Mouse (Mus musculus) myocyte (in vitro differentiated cells): ENCODE results near the gene Cdkn1c. TPM values are rescaled to one million over a fixed set of nuclear protein-coding genes. Genes with fewer than 3 reads are reported as not detected.

Source experiments
- H3K27me3 ChIP-seq: one replicate; pipeline ENCODE4 v1.6.1; 2011; ENCODE audit not compliant: control insufficient read depth, insufficient read depth, insufficient read length
- H3K36me3 ChIP-seq: one replicate; pipeline ENCODE4 v1.6.1; 2011; ENCODE audit not compliant: control insufficient read depth, insufficient read depth
- H3K4me2 ChIP-seq: one replicate; pipeline ENCODE4 v1.6.1; 2011; ENCODE audit warnings: low read depth, control low read depth
- H3K4me3 ChIP-seq: one replicate; pipeline ENCODE4 v1.5.1; 2011; ENCODE audit warnings: mild to moderate bottlenecking, control low read depth, moderate library complexity
- H3K79me2 ChIP-seq: one replicate; pipeline ENCODE4 v1.6.1; 2011; ENCODE audit not compliant: control insufficient read depth, insufficient read depth
- H3ac ChIP-seq: one replicate; pipeline ENCODE4 v1.6.1; 2011; ENCODE audit not compliant: control insufficient read depth, insufficient read length
- CEBPB ChIP-seq: IDR thresholded peaks from 2 replicates; pipeline ENCODE4 v1.6.1; 2011; ENCODE audit warnings: mild to moderate bottlenecking, moderate library complexity; ENCODE audit not compliant: poor library complexity, insufficient read depth, severe bottlenecking
- E2F4 ChIP-seq: IDR thresholded peaks from one replicate; pipeline ENCODE4 v1.6.1; 2011; ENCODE audit warnings: mild to moderate bottlenecking, control low read depth, moderate library complexity; ENCODE audit not compliant: insufficient read depth
- MAX ChIP-seq: IDR thresholded peaks from one replicate; pipeline ENCODE4 v1.6.1; 2011; ENCODE audit warnings: low read depth, mild to moderate bottlenecking, control low read depth
- MYOD1 ChIP-seq, 3 experiments: IDR thresholded peaks; one replicate each; pipeline ENCODE4 v1.6.1; 2011; ENCODE audit warnings: control low read depth in 2 of 3, low read depth in 2 of 3, mild to moderate bottlenecking in 2 of 3, moderate library complexity in 1 of 3; ENCODE audit not compliant: insufficient read length in 2 of 3, control insufficient read depth in 1 of 3
- MYOG ChIP-seq, 3 experiments: IDR thresholded peaks; one replicate each; pipeline ENCODE4 v1.6.1; 2011; ENCODE audit warnings: control low read depth in 2 of 3, low read depth in 2 of 3, mild to moderate bottlenecking in 2 of 3; ENCODE audit not compliant: insufficient read length in 2 of 3, control insufficient read depth in 1 of 3, insufficient read depth in 1 of 3
- POLR2A ChIP-seq: IDR thresholded peaks from one replicate; pipeline ENCODE4 v1.6.1; 2011; ENCODE audit warnings: low read depth, mild to moderate bottlenecking, control low read depth, moderate library complexity; ENCODE audit not compliant: insufficient read length
- POLR2AphosphoS2 ChIP-seq: IDR thresholded peaks from one replicate; pipeline ENCODE4 v1.6.1; 2011; ENCODE audit warnings: low read depth, control low read depth; ENCODE audit not compliant: insufficient read length
- REST ChIP-seq: IDR thresholded peaks from one replicate; pipeline ENCODE4 v1.6.1; 2011; ENCODE audit warnings: mild to moderate bottlenecking, control low read depth, moderate library complexity; ENCODE audit not compliant: insufficient read depth, insufficient read length
- SRF ChIP-seq: IDR thresholded peaks from one replicate; pipeline ENCODE4 v1.6.1; 2011; ENCODE audit warnings: low read depth; ENCODE audit not compliant: control insufficient read depth, insufficient read length
- TCF12 ChIP-seq: IDR thresholded peaks from one replicate; pipeline ENCODE4 v1.6.1; 2011; ENCODE audit warnings: mild to moderate bottlenecking, control low read depth; ENCODE audit not compliant: poor library complexity, insufficient read depth, severe bottlenecking
- TCF3 ChIP-seq: IDR thresholded peaks from one replicate; pipeline ENCODE4 v1.6.1; 2011; ENCODE audit warnings: low read depth, control low read depth; ENCODE audit not compliant: insufficient read length
- USF1 ChIP-seq: IDR thresholded peaks from one replicate; pipeline ENCODE4 v1.6.1; 2011; ENCODE audit warnings: low read depth, mild to moderate bottlenecking, control low read depth, moderate library complexity
- polyA plus RNA-seq: library from polyadenylated mRNA; unstranded; fragments of >200 nt; fragmentation: generic; extraction: Trizol; gene quantifications from one replicate; pipeline ENCODE4 v1.2.1, GENCODE M21; 2012; ENCODE audit warnings: missing spikeins

The Cdkn1c gene
- polyA plus RNA-seq, 1 experiment = 35.7 TPM

DNA sequence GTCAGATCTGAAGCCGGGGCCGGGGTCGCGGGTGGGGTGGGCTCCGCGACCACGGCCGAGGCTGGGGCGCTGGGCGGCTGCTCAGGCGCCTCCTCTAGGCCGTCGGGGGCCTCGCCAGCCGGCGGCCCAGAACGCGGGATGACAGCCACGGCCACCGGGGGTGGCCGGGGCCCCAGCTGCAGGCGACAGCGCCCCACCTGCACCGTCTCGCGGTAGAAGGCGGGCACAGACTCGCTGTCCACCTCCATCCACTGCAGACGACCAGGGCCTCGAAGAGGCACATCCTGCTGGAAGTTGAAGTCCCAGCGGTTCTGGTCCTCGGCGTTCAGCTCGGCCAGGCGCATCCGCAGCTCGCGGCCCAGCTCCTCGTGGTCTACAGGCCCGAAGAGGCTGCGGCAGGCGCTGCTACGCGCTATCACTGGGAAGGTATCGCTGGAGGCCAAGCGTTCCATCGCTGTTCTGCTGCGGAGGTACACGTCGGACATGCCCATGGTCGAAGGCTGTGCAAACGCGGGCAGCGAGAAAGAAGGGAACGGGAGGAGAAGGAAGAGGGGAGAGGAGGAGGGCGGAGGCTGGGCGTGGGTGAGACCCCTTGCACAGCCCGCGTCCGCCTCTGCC, 524 bp downstream of the Cdkn1c start:
- no peak overlapping the region for H3ac ChIP-seq
- no peak overlapping the region for H3K4me3 ChIP-seq
- H3K36me3 ChIP-seq = no peaks in the 10 kb centered on the region
- peaks cover 11% of the 10 kb centered on the region for H3K27me3 ChIP-seq
- TF ChIP-seq POLR2AphosphoS2 (no peak), CEBPB (no peak), MAX (no peak), TCF12 (no peak), REST (no peak), POLR2A (no peak), USF1 (no peak), MYOG (IDR thresholded peaks at IDR 0.05; ENCODE audit: control insufficient read depth in 1 of 3, insufficient read depth in 1 of 3, insufficient read length in 2 of 3, low read depth in 2 of 3) (no peak), E2F4 (no peak), TCF3 (no peak), SRF (no peak), MYOD1 (IDR thresholded peaks at IDR 0.05; ENCODE audit: control insufficient read depth in 1 of 3, insufficient read length in 2 of 3, low read depth in 2 of 3) (no peak)
- no peaks in the 10 kb centered on the region for H3K79me2 ChIP-seq
- H3K4me2 ChIP-seq = peak overlapping the region; percentile 44

DNA sequence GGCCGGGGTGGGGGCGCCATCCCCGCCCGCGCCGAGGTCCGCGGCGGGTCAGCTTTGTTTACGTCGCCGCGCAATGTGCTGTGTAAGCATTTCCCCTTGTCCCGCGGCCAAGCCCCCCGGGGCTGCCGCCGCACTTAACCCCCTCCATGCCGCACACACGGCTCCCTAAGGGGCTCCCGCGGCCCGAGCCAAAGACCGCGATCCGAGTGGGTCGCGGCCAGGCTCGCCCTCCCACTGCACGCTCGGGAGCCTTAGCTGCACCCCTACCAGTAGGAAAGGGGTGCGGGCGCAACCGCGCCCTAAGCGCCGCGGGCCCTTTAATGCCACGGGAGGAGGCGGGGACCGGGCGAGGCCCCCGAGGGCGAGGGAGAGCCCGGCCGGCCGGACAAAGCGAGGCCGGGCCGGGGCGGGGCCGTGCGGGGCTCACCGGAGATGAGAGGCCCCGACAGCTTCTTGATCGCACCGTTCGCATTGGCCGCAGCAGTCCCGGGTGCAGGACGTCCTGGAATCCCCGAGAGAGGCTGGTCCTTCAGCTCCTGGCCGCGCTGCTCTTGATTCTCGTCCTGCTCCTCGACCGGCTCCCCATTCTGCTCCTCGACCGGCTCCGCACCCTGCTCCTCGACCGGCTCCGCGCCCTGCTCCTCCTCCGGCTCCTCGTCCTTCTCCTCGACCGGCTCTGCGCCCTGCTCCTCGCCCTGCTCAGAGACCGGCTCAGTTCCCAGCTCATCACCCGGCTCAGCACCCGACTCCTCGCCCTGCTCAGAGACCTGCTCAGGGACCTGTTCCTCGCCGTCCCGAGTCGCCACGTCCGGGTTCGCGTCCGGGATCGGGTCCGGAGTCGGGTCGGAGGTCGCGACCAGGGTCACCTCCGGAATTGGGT, 1.3 kb downstream of the Cdkn1c start:
- no peaks in the 10 kb centered on the region for H3K36me3 ChIP-seq
- H3K4me2 ChIP-seq = no peak overlapping the region
- peaks cover 11% of the 10 kb centered on the region for H3K27me3 ChIP-seq
- TF ChIP-seq POLR2AphosphoS2 = no peak
- no peak for TF ChIP-seq POLR2A
- no peak for TF ChIP-seq TCF3
- no peak for TF ChIP-seq MYOD1 (IDR thresholded peaks at IDR 0.05; ENCODE audit: control insufficient read depth in 1 of 3, insufficient read length in 2 of 3, low read depth in 2 of 3)
- TF ChIP-seq REST = no peak
- no peak for TF ChIP-seq MAX
- TF ChIP-seq CEBPB = no peak
- no peak for TF ChIP-seq SRF
- no peak for TF ChIP-seq USF1
- TF ChIP-seq TCF12 = no peak
- no peak for TF ChIP-seq MYOG (IDR thresholded peaks at IDR 0.05; ENCODE audit: control insufficient read depth in 1 of 3, insufficient read depth in 1 of 3, insufficient read length in 2 of 3, low read depth in 2 of 3)
- no peak for TF ChIP-seq E2F4
- H3ac ChIP-seq = no peak overlapping the region
- H3K79me2 ChIP-seq = no peaks in the 10 kb centered on the region
- H3K4me3 ChIP-seq = no peak overlapping the region

DNA sequence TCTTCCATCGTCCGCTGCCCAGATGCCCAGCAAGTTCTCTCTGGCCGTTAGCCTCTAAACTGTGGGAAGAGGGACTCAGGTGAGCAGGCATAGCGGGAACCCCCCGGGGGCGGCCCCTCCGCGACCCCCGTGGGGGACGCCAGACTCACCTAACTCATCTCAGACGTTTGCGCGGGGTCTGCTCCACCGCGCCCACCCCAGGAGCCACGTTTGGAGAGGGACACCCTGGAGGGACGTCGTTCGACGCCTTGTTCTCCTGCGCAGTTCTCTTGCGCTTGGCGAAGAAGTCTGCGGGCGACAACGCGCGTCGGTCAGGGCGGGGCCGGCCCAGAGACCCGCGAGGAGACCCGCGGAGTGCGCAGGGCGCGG, 1.9 kb downstream of the Cdkn1c start:
- H3K4me2 ChIP-seq = no peak overlapping the region
- no peaks in the 10 kb centered on the region for H3K79me2 ChIP-seq
- H3K27me3 ChIP-seq = peaks cover 13% of the 10 kb centered on the region
- no peak overlapping the region for H3K4me3 ChIP-seq
- H3ac ChIP-seq = no peak overlapping the region
- no peaks in the 10 kb centered on the region for H3K36me3 ChIP-seq
- no peak for TF ChIP-seq REST
- no peak for TF ChIP-seq POLR2A
- TF ChIP-seq SRF = no peak
- no peak for TF ChIP-seq MYOG (IDR thresholded peaks at IDR 0.05; ENCODE audit: control insufficient read depth in 1 of 3, insufficient read depth in 1 of 3, insufficient read length in 2 of 3, low read depth in 2 of 3)
- TF ChIP-seq USF1 = no peak
- no peak for TF ChIP-seq MAX
- no peak for TF ChIP-seq TCF12
- no peak for TF ChIP-seq E2F4
- no peak for TF ChIP-seq TCF3
- no peak for TF ChIP-seq CEBPB
- no peak for TF ChIP-seq POLR2AphosphoS2
- no peak for TF ChIP-seq MYOD1 (IDR thresholded peaks at IDR 0.05; ENCODE audit: control insufficient read depth in 1 of 3, insufficient read length in 2 of 3, low read depth in 2 of 3)

DNA sequence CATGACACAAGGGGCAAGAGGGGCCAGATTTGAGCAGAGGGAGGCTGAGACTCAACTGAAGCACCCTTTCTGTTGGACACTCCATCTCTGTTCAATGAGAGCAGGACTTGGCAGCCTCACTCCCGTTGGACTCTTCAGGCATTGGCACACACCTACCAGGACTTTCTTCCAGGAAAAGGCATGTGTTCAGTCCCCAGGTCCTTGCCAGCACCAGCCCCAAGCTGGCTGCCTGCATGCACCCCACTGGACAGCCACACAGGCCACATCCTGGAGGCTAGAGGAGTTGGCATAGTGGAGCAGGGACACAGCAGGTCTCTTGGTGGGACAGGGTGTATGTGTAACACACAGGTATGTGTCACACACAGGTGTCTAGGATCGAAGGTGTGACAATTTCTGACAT, 13.7 kb downstream of the Cdkn1c start:
- H3K27me3 ChIP-seq = peaks cover 21% of the 10 kb centered on the region
- TF ChIP-seq TCF12 = no peak
- TF ChIP-seq REST = no peak
- no peak for TF ChIP-seq CEBPB
- TF ChIP-seq POLR2AphosphoS2 = no peak
- no peak for TF ChIP-seq MAX
- TF ChIP-seq E2F4 = no peak
- TF ChIP-seq POLR2A = no peak
- TF ChIP-seq TCF3 = no peak
- TF ChIP-seq SRF = no peak
- no peak for TF ChIP-seq USF1
- TF ChIP-seq MYOG (IDR thresholded peaks at IDR 0.05; ENCODE audit: control insufficient read depth in 1 of 3, insufficient read depth in 1 of 3, insufficient read length in 2 of 3, low read depth in 2 of 3) = no peak
- no peak for TF ChIP-seq MYOD1 (IDR thresholded peaks at IDR 0.05; ENCODE audit: control insufficient read depth in 1 of 3, insufficient read length in 2 of 3, low read depth in 2 of 3)
- H3ac ChIP-seq = no peak overlapping the region
- no peak overlapping the region for H3K4me3 ChIP-seq
- no peak overlapping the region for H3K4me2 ChIP-seq
- H3K79me2 ChIP-seq = no peaks in the 10 kb centered on the region
- no peaks in the 10 kb centered on the region for H3K36me3 ChIP-seq
